Mouse (Mus musculus): ENCODE results near the gene Nog. TPM values are rescaled to one million over a fixed set of nuclear protein-coding genes. Genes with fewer than 3 reads are reported as not detected.

Nog gene
- total RNA-seq, 4 experiments from 2014 or later = 0.19 to 0.52 (median 0.52) TPM; not detected in 1

GRCm38 (mm10) chr11:89269809-89270361 is 32.2 kb downstream of the Nog start:
- DNase-seq (ENCODE audit: low spot score) = no peak

- DNase-seq (ENCODE audit: low spot score) = no peak
Measured at GRCm38 (mm10) chr11:89267520-89267919, 34.6 kb downstream of the Nog start.

DNA sequence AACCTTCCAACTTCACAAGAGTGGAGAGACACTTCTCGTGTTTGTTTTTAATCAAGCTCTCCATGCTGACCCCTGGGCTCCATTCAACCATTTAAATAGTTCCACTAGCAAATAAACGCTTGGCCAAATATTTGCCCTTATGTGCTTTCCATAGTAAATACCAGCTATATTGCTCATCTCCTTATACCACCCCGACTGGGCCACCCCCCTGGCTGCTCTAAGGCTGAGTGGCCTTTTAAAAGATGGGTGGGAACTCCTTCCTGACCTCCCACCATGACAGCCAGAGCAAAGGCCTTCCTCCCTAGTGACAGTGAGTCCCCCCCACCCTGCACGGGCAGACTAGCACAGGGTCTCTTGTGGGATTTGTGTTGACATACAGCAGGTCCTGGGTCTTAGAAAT is 37.1 kb downstream of the Nog start:
- no peak for DNase-seq (ENCODE audit: low spot score)

GRCm38 (mm10) chr11:89259338-89259915 is 42.7 kb downstream of the Nog start:
- no peak for DNase-seq (ENCODE audit: low spot score)

GRCm38 (mm10) chr11:89257893-89258292 is 44.2 kb downstream of the Nog start:
- DNase-seq (ENCODE audit: low spot score) = no peak

- no peak for DNase-seq (ENCODE audit: low spot score)
Measured at GRCm38 (mm10) chr11:89253973-89254372, 48.2 kb downstream of the Nog start.

Other genes starting within 250 kb of the Nog start
- 10 to 100 TPM in 2 of 4 experiments, 1 to 10 TPM in 2; 7.6 to 14.8 (median 11.0) TPM for gene Dgke, start 235.5 kb downstream of the Nog start, total RNA-seq (2022)
- under 1 TPM in 1 of 4 experiments, not detected in 3; 0.60 TPM for gene Gm525, start 228.5 kb downstream of the Nog start, total RNA-seq (2022)